Mouse (Mus musculus): ENCODE measurements around the gene Tctn3.
"Not testable (repeated sequence)": the region's sequence is repeated elsewhere in the genome, so short reads cannot be mapped to it uniquely, and the experiment has no call there.

Gene Tctn3

DNA sequence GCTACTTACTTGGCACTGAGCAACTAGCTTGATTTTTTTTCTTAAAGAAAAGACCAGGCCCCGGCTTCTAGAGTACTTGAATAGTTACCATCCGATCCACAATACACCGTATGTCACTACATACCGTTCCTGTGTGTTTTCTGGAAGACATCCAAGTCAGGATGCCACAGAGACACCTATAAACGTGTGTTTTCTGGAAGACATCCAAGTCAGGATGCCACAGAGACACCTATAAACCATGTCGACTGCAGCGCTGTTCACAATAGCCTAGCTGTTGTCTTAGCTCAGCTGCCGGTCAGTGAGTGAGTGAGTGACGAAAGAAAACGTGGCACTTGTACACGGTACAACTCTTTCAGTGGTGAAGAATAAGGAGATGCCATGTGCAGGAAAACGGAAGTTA, 13.9 kb upstream of the Tctn3 start:
- DNase-seq (ENCODE audit: low read depth, low spot score): no peak

GRCm38 (mm10) chr19:40621616-40622015, 9.6 kb upstream of the Tctn3 start:
- DNase-seq (ENCODE audit: low read depth, low spot score): not testable (repeated sequence)

GRCm38 (mm10) chr19:40616021-40616420, 4.0 kb upstream of the Tctn3 start:
- DNase-seq (ENCODE audit: low read depth, low spot score): no peak

DNA sequence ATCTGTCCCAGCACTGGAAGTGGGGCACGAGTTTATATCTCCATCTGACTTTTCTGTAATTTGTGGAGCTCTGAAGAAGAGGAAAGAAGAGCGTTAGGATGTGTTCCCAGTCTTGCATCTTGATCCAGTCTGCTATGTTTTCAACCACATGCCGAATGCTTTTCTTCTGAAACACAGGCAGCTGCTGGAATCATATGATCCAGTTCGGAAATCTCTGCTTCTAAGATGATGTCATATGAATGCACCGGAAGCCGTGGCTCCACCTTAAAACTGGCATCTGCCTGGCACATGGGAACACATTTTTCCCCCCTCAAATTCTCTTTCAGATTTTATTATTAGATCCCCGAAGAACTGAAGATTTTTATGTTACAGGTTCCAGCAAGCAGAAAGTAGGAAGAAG, 2.8 kb upstream of the Tctn3 start:
- DNase-seq (ENCODE audit: low read depth, low spot score): no peak

- no peak for DNase-seq (ENCODE audit: low read depth, low spot score)
Observed at GRCm38 (mm10) chr19:40607676-40608075, 4.4 kb downstream of the Tctn3 start.

- no peak for DNase-seq (ENCODE audit: low read depth, low spot score)
Observed at GRCm38 (mm10) chr19:40605189-40605588, 6.8 kb downstream of the Tctn3 start.

GRCm38 (mm10) chr19:40601870-40602269, 10.2 kb downstream of the Tctn3 start:
- no peak for DNase-seq (ENCODE audit: low read depth, low spot score)

GRCm38 (mm10) chr19:40600846-40601245, 11.2 kb downstream of the Tctn3 start:
- DNase-seq (ENCODE audit: low read depth, low spot score): not testable (repeated sequence)

GRCm38 (mm10) chr19:40595831-40596230, 16.2 kb downstream of the Tctn3 start:
- no peak for DNase-seq (ENCODE audit: low read depth, low spot score)

DNA sequence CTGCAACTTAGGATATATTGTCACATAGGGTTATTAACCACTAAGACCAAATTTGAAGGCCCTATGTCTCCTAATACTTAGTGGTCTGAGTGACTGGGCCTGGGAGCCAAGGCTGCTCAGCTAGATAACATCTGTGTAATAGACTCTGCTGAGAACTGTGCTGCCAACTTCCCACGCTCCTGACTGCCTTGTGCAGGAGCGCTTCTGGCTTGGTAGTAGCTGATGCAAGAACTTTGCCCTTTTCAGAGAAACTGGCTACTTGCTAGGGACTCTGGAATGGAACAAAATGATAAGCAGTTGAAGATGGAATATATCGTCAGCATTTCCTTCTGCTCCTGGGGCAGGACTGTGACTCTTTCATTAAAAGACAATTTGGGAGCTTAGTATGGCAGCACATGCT, 16.8 kb downstream of the Tctn3 start:
- no peak for DNase-seq (ENCODE audit: low read depth, low spot score)

GRCm38 (mm10) chr19:40589530-40589880, 22.5 kb downstream of the Tctn3 start:
- DNase-seq (ENCODE audit: low read depth, low spot score): no peak

- DNase-seq (ENCODE audit: low read depth, low spot score): peak; percentile 75
Observed at GRCm38 (mm10) chr19:40588847-40589529, 23.0 kb downstream of the Tctn3 start.

DNA sequence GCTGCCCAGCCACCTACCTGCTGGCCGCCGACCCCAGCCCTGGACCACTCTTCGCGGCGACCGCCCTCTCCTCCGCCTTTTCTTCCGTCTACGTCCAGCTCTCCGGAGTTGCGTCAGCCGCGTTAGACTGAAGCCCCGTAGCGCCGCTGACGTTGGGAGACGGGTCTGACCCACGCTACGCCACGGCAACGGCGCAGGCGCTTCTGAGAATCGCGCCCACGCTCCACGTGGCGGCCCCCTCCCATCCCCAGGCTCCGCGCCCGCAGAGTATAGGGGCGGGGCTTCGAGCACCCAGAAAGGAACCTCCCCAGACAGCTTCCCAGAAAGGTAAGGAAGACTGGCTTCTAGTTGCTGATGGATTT, 23.8 kb downstream of the Tctn3 start, which contains the start of gene Aldh18a1:
Gene Aldh18a1 (minus strand): TSS at position 171 of the 362 bp plus-strand sequence.
- peak; percentile 53 for DNase-seq (ENCODE audit: low read depth, low spot score)

DNA sequence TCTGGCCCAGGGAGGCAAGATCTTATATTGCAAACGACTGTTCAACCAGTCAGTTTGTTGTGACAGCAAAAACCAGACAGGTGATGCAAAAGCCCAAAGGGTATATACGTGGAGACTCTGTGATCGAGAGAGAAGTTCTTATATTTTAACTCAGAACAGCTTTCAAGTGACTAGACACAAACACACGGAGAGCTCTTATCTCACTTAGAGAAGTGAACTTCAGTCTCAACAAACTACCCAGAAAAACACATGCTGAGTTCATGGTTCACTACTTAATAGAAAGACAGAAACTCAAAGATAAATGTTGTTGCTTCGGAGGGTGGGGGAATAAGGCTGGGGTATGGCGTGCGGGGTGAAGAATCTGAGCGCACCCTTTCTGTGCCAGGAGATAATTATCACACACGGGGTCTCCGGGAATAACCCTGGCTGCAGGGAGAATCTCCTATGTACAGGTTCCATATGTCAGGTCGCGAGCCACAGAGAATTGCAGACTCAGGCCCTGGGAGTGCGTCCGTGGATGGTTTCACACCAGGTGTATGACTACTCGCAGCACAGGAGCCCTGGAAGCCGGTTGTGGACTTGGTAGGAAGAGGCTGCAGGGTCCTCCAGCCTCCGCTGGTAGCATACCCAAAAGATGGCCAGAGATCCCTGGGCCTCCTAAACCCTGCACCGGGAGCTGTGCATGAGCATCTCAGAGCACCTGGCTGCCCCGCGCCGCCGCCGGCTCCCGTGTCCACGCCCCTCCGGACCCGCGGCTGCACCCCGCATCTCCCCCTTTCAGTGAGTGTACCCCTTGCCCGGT, 24.3 kb downstream of the Tctn3 start:
- no peak for DNase-seq (ENCODE audit: low read depth, low spot score)

DNA sequence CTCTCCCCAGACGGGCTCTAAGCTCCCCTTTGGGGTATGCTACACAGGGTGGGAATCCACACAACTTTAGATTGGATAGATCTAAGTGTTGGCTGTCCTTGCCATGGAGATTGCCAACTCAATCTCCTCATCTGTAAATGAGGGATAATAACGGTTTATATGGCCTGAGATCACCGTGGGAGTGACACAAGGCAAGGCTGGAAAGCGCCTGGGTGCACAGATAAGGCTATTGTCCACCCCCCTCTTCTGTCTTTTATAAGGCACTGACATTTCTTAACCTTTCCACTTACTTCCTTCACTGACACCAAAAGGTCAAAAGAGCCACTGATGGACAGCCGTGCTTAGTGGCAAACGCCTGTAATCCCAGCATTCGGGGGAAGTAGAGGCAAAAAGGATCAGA, 25.1 kb downstream of the Tctn3 start:
- no peak for DNase-seq (ENCODE audit: low read depth, low spot score)

DNA sequence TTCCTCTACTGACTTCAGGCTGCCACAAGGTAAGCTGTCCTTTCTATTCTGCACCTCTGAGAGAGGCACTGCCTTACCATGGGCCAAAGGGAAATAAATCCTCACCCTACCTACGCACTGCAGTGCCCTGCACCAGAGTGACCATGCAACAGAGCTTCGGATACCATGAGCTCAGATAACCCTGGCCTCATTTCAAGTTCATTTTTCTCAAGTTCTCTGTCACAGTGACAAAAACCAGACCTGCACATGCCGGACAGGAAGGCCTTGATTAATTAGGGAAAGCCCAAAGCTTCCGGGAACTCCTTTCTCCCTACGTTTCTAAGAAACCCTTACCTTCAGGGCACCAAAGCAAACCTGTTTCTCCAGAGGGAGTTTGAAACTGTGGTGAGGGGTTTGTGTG, 30.4 kb downstream of the Tctn3 start:
- DNase-seq (ENCODE audit: low read depth, low spot score): no peak

DNA sequence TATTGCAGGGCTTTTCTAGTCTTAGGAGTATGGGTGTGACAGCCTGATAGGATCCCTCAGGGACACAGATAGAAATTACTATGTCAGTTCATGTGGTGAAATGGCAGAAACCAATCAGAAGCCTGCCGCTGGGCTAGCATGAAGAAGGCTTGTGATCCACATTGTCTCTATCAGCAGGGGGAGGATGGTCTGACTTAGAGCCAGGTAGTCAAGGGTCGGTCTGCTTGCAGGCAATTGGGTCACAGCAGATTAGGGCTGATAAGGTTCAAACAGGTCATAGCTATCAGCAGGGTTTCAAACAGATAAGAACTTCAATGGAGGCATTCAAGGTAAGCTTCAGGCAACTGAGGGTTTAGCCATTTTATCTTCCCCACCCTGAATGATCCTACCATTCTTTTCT, 31.1 kb downstream of the Tctn3 start:
- DNase-seq (ENCODE audit: low read depth, low spot score): no peak

DNA sequence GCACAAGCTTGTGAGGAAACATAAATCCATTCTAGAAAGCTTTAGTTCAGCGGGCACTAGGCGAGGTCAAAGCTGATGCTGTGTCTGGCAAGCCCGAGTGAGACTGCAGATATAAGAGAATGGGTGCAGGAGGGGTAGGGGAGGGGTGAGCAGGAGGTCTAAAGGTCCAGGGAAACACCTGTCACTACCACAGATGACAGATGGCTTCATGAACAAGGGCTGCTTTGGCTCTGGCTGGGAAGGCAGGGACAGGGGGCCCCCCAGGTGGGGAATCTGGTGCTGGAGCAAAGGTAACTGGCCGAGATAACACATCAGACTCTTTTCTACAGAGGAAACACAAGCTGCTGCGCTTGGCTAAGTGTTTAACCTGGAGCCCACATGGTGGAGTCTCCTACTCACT, 36.6 kb downstream of the Tctn3 start:
- DNase-seq (ENCODE audit: low read depth, low spot score): no peak

DNA sequence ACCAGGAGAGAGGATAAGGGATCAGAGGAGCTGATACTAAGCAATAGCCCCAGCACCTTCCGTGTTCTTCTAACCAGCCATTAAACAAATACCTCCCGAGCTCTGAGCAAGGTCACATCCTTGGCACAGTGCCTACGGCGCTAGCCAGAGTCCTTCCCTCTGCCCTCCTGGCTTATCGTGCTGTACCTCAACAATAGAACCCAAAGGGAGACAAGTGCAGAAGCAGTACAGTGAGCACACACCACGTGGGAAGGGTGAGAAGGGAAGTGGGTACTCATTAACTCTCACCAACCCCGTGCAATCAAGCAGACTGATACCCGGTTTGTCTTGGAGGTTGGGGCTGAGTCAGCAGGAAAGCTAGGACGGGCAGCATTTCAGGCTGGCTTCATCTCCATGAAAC, 41.3 kb downstream of the Tctn3 start:
- DNase-seq (ENCODE audit: low read depth, low spot score): no peak

DNA sequence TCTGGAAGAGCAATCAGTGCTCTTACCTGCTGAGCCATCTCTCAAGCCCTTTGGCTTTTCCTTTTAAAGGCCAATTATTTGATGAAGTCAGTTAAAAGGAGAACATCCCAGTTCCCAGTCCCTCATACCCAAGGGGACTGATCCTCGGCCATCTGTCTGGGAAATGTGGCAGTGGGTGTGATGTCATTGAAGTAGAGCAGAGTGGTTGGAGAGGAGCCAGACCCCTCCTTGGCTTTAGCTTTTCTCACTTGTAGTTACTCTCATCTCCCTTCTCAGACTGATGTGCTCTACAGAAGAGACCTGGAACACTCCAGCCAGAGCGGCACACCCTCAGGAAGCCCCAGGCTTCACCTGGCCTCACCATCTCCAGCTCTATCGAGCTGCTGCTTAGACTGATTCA, 44.4 kb downstream of the Tctn3 start:
- DNase-seq (ENCODE audit: low read depth, low spot score): no peak

DNA sequence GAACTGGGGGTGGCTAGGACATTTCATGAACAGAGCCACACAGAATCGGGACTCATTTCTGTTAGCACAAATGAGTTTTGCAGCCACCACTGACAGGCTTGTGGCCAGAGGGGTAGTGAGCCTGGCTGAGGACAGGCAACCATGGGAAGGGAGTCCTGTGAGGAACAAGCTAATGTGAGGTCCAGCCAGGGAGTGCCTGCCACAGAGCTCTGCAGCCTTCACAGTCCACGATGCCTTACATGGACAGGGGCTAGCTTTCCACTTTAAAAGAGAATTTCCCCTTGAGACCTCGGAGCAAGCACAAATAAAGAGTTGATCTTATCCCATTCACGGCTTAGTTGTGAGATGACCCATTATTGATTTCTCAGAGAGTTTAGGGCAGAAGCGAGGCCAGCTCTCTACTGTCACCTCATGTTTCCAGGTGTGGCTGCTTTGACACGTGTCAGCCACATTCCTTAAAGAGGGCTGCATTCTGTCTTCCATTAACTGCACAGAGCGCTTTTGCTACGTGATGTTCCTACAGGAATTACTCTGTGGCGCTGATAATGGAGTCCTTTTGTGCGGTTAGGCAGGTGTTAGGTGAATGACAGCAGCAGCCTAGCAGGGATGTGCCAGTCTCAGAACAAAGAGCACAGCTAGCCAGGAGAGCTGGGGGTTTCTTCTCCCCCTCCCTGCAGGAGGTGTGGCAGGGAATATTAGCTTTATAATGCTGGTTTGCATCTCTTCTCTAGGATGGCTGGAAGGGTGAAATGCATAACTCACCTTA, 48.0 kb downstream of the Tctn3 start:
- DNase-seq (ENCODE audit: low read depth, low spot score): no peak

- DNase-seq (ENCODE audit: low read depth, low spot score): not testable (repeated sequence)
Observed at GRCm38 (mm10) chr19:40561521-40561920, 50.5 kb downstream of the Tctn3 start.

GRCm38 (mm10) chr19:40556029-40556428, 56.0 kb downstream of the Tctn3 start:
- no peak for DNase-seq (ENCODE audit: low read depth, low spot score)
